Mouse (Mus musculus) G1E (cell line): ENCODE data around the gene Atg101. TPM values are rescaled to one million over a fixed set of nuclear protein-coding genes. Genes with fewer than 3 reads are reported as not detected.

Source experiments
- ATAC-seq: 2 replicates; pipeline ENCODE4 v1.8.0; 2016; ENCODE audit warnings: mild to moderate bottlenecking; ENCODE audit not compliant: insufficient number of reproducible peaks, poor library complexity, low FRiP score, severe bottlenecking; ENCODE audit errors: extremely low read depth
- DNase-seq: peaks from one replicate; pipeline ENCODE4 v3.0.0; 2012; ENCODE audit warnings: low spot score
- H3K27me3 ChIP-seq: 2 replicates; pipeline ENCODE4 v1.6.1; 2012; ENCODE audit warnings: mild to moderate bottlenecking, low read length, inconsistent platforms; ENCODE audit not compliant: insufficient read depth
- H3K36me3 ChIP-seq: replicated peaks from 2 replicates; pipeline ENCODE3; 2012; ENCODE audit warnings: mild to moderate bottlenecking, inconsistent platforms
- H3K4me1 ChIP-seq: 2 replicates; pipeline ENCODE4 v1.6.1; 2012; ENCODE audit warnings: low read depth, low read length, inconsistent platforms, mixed read lengths; ENCODE audit not compliant: insufficient read depth
- H3K4me3 ChIP-seq: 2 replicates; pipeline ENCODE4 v1.5.1; 2012; ENCODE audit warnings: low read depth, mild to moderate bottlenecking, inconsistent platforms, low read length, moderate library complexity, mixed read lengths
- H3K9me3 ChIP-seq: replicated peaks from 2 replicates; pipeline ENCODE4 v1.6.1; 2012; ENCODE audit warnings: inconsistent platforms
- CTCF ChIP-seq: IDR thresholded peaks from 2 replicates; pipeline ENCODE4 v1.5.1; 2012; ENCODE audit warnings: low read depth, low read length, inconsistent platforms, mixed read lengths
- GATA1 ChIP-seq: IDR thresholded peaks from 2 replicates; pipeline ENCODE4 v1.6.1; 2012; ENCODE audit warnings: borderline replicate concordance, low read length, inconsistent platforms, mixed read lengths
- GATA2 ChIP-seq: IDR thresholded peaks from 2 replicates; pipeline ENCODE4 v1.6.1; 2012; ENCODE audit warnings: low read depth, low read length, inconsistent platforms, borderline replicate concordance
- POLR2AphosphoS5 ChIP-seq: IDR thresholded peaks from 2 replicates; pipeline ENCODE4 v1.6.1; 2012; ENCODE audit warnings: low read depth, low read length, inconsistent platforms; ENCODE audit not compliant: insufficient replicate concordance
- TAL1 ChIP-seq: conservative IDR thresholded peaks from 2 replicates; pipeline ENCODE4 v1.6.1; 2012; ENCODE audit warnings: low read depth, low read length, inconsistent platforms, mixed read lengths
- polyA plus RNA-seq: library from polyadenylated mRNA; stranded (reverse); fragments of >175 nt; gene quantifications from 2 replicates; pipeline ENCODE4 v1.2.3, GENCODE M21; 2012
- total RNA-seq, 2 experiments: library from RNA; stranded (forward) in 1 of 2; stranded (reverse) in 1 of 2; fragments of 200-1000 nt in 1 of 2; fragments of >200 nt in 1 of 2; fragmentation: Nextera tagmentation in 1 of 2; gene quantifications; 2 replicates each; pipeline ENCODE4 v1.2.3; 2014 to 2017

Atg101 gene
- total and polyA plus RNA-seq, 3 experiments, result 5.9 to 42.5 (median 34.6) TPM

- TF ChIP-seq TAL1 (no peak), GATA2 (no peak), CTCF (peak; percentile 31; the same call in 1 of the 2 replicates), POLR2AphosphoS5 (no peak), GATA1 (no peak)
- peak; percentile 31 for DNase-seq
Observed at GRCm38 (mm10) chr15:101339537-101339936, 55.5 kb downstream of the Atg101 start.

More at GRCm38 (mm10) chr15:101339537-101339936, 55.5 kb downstream of the Atg101 start:
- Histone ChIP-seq H3K36me3 (no peaks in the 10 kb centered on the region), H3K9me3 (peaks cover 50% of the 10 kb centered on the region), H3K27me3 (no peaks in the 10 kb centered on the region; the same call in 1 of the 2 replicates), H3K4me3 (no peak overlapping the region), H3K4me1 (no peaks in the 10 kb centered on the region)
- no peak for ATAC-seq

Other genes starting within 250 kb of the Atg101 start
- not detected in 2 replicates for gene Gm47841, start 236.9 kb upstream of the Atg101 start, total RNA-seq (2014; fragmentation: Nextera tagmentation)
- gene Gm47841, start 236.9 kb upstream of the Atg101 start, total RNA-seq (2017), result not detected in 2 replicates
- gene Gm47841, start 236.9 kb upstream of the Atg101 start, polyA plus RNA-seq, result not detected in 2 replicates
- gene Fignl2, start 205.7 kb upstream of the Atg101 start, total RNA-seq (2014; fragmentation: Nextera tagmentation), result not detected in 2 replicates
- 0.05 and 0.06 TPM in 2 replicates for gene Fignl2, start 205.7 kb upstream of the Atg101 start, total RNA-seq (2017)
- not detected in 2 replicates for gene Fignl2, start 205.7 kb upstream of the Atg101 start, polyA plus RNA-seq
- gene Ankrd33, start 168.5 kb upstream of the Atg101 start, total RNA-seq (2014; fragmentation: Nextera tagmentation), result not detected in 2 replicates
- gene Ankrd33, start 168.5 kb upstream of the Atg101 start, total RNA-seq (2017), result not detected in 2 replicates
- not detected in 2 replicates for gene Ankrd33, start 168.5 kb upstream of the Atg101 start, polyA plus RNA-seq
- gene Acvrl1, start 155.8 kb upstream of the Atg101 start, total RNA-seq (2014; fragmentation: Nextera tagmentation), result not detected in 2 replicates
- 0.60 TPM in 1 of 2 replicates, not detected in the other for gene Acvrl1, start 155.8 kb upstream of the Atg101 start, total RNA-seq (2017)
- 0.02 TPM in 1 of 2 replicates, not detected in the other for gene Acvrl1, start 155.8 kb upstream of the Atg101 start, polyA plus RNA-seq
- gene Acvr1b, start 110.2 kb upstream of the Atg101 start, total RNA-seq (2014; fragmentation: Nextera tagmentation), result not detected in 2 replicates
- under 0.01 and 0.12 TPM in 2 replicates for gene Acvr1b, start 110.2 kb upstream of the Atg101 start, total RNA-seq (2017)
- gene Acvr1b, start 110.2 kb upstream of the Atg101 start, polyA plus RNA-seq, result not detected in 2 replicates
- gene Grasp, start 60.1 kb upstream of the Atg101 start, total RNA-seq (2014; fragmentation: Nextera tagmentation), result not detected in 2 replicates
- 0.16 TPM in 1 of 2 replicates, not detected in the other for gene Grasp, start 60.1 kb upstream of the Atg101 start, total RNA-seq (2017)
- gene Grasp, start 60.1 kb upstream of the Atg101 start, polyA plus RNA-seq, result 0.04 and 0.09 TPM in 2 replicates
- not detected in 2 replicates for gene Nr4a1, start 30.0 kb upstream of the Atg101 start, total RNA-seq (2014; fragmentation: Nextera tagmentation)
- not detected in 2 replicates for gene Nr4a1, start 30.0 kb upstream of the Atg101 start, total RNA-seq (2017)
- 0.04 TPM in 1 of 2 replicates, not detected in the other for gene Nr4a1, start 30.0 kb upstream of the Atg101 start, polyA plus RNA-seq
- not detected in 2 replicates for gene 6030408B16Rik, start 8.9 kb downstream of the Atg101 start, total RNA-seq (2014; fragmentation: Nextera tagmentation)
- gene 6030408B16Rik, start 8.9 kb downstream of the Atg101 start, total RNA-seq (2017), result 0.12 TPM in 1 of 2 replicates, not detected in the other
- gene 6030408B16Rik, start 8.9 kb downstream of the Atg101 start, polyA plus RNA-seq, result 0.09 TPM in 1 of 2 replicates, not detected in the other
- gene Krt80, start 85.9 kb downstream of the Atg101 start, total RNA-seq (2014; fragmentation: Nextera tagmentation), result not detected in 2 replicates
- 0.11 and 0.12 TPM in 2 replicates for gene Krt80, start 85.9 kb downstream of the Atg101 start, total RNA-seq (2017)
- gene Krt80, start 85.9 kb downstream of the Atg101 start, polyA plus RNA-seq, result not detected in 2 replicates
- gene Krt7, start 126.8 kb downstream of the Atg101 start, total RNA-seq (2014; fragmentation: Nextera tagmentation), result not detected in 2 replicates
- under 0.01 and 0.49 TPM in 2 replicates for gene Krt7, start 126.8 kb downstream of the Atg101 start, total RNA-seq (2017)
- 0.11 and 0.13 TPM in 2 replicates for gene Krt7, start 126.8 kb downstream of the Atg101 start, polyA plus RNA-seq
- not detected in 2 replicates for gene Krt87, start 154.5 kb downstream of the Atg101 start, total RNA-seq (2014; fragmentation: Nextera tagmentation)
- not detected in 2 replicates for gene Krt87, start 154.5 kb downstream of the Atg101 start, total RNA-seq (2017)
- gene Krt87, start 154.5 kb downstream of the Atg101 start, polyA plus RNA-seq, result not detected in 2 replicates
- not detected in 2 replicates for gene Krt88, start 163.5 kb downstream of the Atg101 start, total RNA-seq (2014; fragmentation: Nextera tagmentation)
- gene Krt88, start 163.5 kb downstream of the Atg101 start, total RNA-seq (2017), result not detected in 2 replicates
- not detected in 2 replicates for gene Krt88, start 163.5 kb downstream of the Atg101 start, polyA plus RNA-seq
- not detected in 2 replicates for gene Krt81, start 179.5 kb downstream of the Atg101 start, total RNA-seq (2014; fragmentation: Nextera tagmentation)
- gene Krt81, start 179.5 kb downstream of the Atg101 start, total RNA-seq (2017), result not detected in 2 replicates
- not detected in 2 replicates for gene Krt81, start 179.5 kb downstream of the Atg101 start, polyA plus RNA-seq
- not detected in 2 replicates for gene Krt86, start 189.2 kb downstream of the Atg101 start, total RNA-seq (2014; fragmentation: Nextera tagmentation)
- gene Krt86, start 189.2 kb downstream of the Atg101 start, total RNA-seq (2017), result 0.11 TPM in 1 of 2 replicates, not detected in the other
- gene Krt86, start 189.2 kb downstream of the Atg101 start, polyA plus RNA-seq, result not detected in 2 replicates
- gene Krt83, start 207.2 kb downstream of the Atg101 start, total RNA-seq (2014; fragmentation: Nextera tagmentation), result not detected in 2 replicates
- not detected in 2 replicates for gene Krt83, start 207.2 kb downstream of the Atg101 start, total RNA-seq (2017)
- gene Krt83, start 207.2 kb downstream of the Atg101 start, polyA plus RNA-seq, result not detected in 2 replicates
- not detected in 2 replicates for gene Gm49425, start 233.0 kb downstream of the Atg101 start, total RNA-seq (2014; fragmentation: Nextera tagmentation)
- gene Gm49425, start 233.0 kb downstream of the Atg101 start, total RNA-seq (2017), result not detected in 2 replicates
- not detected in 2 replicates for gene Gm49425, start 233.0 kb downstream of the Atg101 start, polyA plus RNA-seq
- gene Krt84, start 248.5 kb downstream of the Atg101 start, total RNA-seq (2014; fragmentation: Nextera tagmentation), result not detected in 2 replicates
- 0.05 TPM in 1 of 2 replicates, not detected in the other for gene Krt84, start 248.5 kb downstream of the Atg101 start, total RNA-seq (2017)
- gene Krt84, start 248.5 kb downstream of the Atg101 start, polyA plus RNA-seq, result not detected in 2 replicates